Mouse (Mus musculus) forebrain, embryonic 11.5 days (tissue): ENCODE data around the gene 4930451I11Rik. TPM values are rescaled to one million over a fixed set of nuclear protein-coding genes. Genes with fewer than 3 reads are reported as not detected.

ENCODE experiments used
- ATAC-seq: fragments of 200-750 bp; cut with Nextera tagmentation; replicated peaks from 2 replicates; pipeline ENCODE4 v1.8.0; 2017; ENCODE audit warnings: moderate TSS enrichment; ENCODE audit not compliant: low FRiP score
- DNase-seq: peaks from one replicate; pipeline ENCODE4 v3.0.0-alpha.2; 2017; ENCODE audit warnings: low spot score
- H3K27ac ChIP-seq: fragments of 300-500 bp; sonication (generic); 2 replicates; pipeline ENCODE4 v1.5.1; 2014; ENCODE audit warnings: low read depth, low read length
- H3K27me3 ChIP-seq: fragments of 300-500 bp; sonication (generic); 2 replicates; pipeline ENCODE4 v1.6.1; 2014; ENCODE audit warnings: mild to moderate bottlenecking, low read length, mixed read lengths; ENCODE audit not compliant: control insufficient read depth, insufficient read depth
- H3K36me3 ChIP-seq: fragments of 300-500 bp; sonication (generic); 2 replicates; pipeline ENCODE4 v1.6.1; 2014; ENCODE audit warnings: mild to moderate bottlenecking, low read length, moderate library complexity, mixed read lengths; ENCODE audit not compliant: control insufficient read depth, insufficient read depth
- H3K4me1 ChIP-seq: fragments of 300-500 bp; sonication (generic); replicated peaks from 2 replicates; pipeline ENCODE4 v1.6.1; 2014; ENCODE audit warnings: low read length, mixed read lengths; ENCODE audit not compliant: control insufficient read depth, insufficient read depth
- H3K4me2 ChIP-seq: fragments of 300-500 bp; sonication (generic); 2 replicates; pipeline ENCODE4 v1.6.1; 2014; ENCODE audit warnings: low read depth, mild to moderate bottlenecking, low read length, moderate library complexity, mixed read lengths; ENCODE audit not compliant: severe bottlenecking
- H3K4me3 ChIP-seq: fragments of 300-500 bp; sonication (generic); 2 replicates; pipeline ENCODE4 v1.5.1; 2014; ENCODE audit warnings: low read depth, low read length
- H3K9ac ChIP-seq: fragments of 300-500 bp; sonication (generic); 2 replicates; pipeline ENCODE4 v1.6.1; 2014; ENCODE audit warnings: low read length
- H3K9me3 ChIP-seq: fragments of 300-500 bp; sonication (generic); 2 replicates; pipeline ENCODE4 v1.6.1; 2016; ENCODE audit warnings: low read length, mixed read lengths; ENCODE audit not compliant: control insufficient read depth
- WGBS: fragments of 180-500 bp; shearing (Covaris S2); extraction: QIAGEN DNeasy Blood & Tissue Kit; methylation state at CpG from one replicate; pipeline ENCODE4 v1.1.7; 2014; 5-methylcytosine and 5-hydroxymethylcytosine counted together
- polyA plus RNA-seq: library from polyadenylated mRNA; unstranded; fragments of >200 nt; fragmentation: Nextera tagmentation; extraction: Ambion mirVana; gene quantifications from 2 replicates; pipeline ENCODE4 v1.2.1, GENCODE M21; 2014

The 4930451I11Rik gene
- polyA plus RNA-seq, 1 experiment from 2014 or later: not detected

DNA sequence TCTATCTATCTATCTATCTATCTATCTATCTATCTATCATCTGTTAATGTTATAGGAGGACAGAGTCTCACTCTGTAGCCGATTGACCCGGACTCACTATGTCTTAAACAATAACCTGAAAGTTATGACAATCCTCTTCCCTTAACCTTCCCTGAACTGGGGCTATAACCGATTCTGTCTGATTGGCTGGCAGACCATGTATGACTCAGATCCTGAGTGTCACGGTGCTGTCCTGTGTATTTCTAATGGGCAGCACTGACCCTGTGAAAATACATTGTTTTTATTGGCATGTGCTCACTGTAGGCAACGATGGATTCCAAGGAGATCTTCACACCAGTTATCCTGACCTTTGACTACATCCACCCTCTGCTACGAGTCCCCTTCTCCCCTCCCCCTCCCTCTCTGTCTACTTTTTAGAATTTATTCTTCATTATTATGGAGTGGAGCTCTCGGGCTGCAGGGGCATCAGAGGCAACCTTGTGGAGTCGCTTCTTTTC, 15.7 kb downstream of the 4930451I11Rik start:
- H3K36me3 ChIP-seq: no peaks in the 10 kb centered on the region
- H3K27ac ChIP-seq: no peak overlapping the region
- peak; percentile 31 for DNase-seq
- no peak for ATAC-seq
- H3K9ac ChIP-seq: no peak overlapping the region
- no peak overlapping the region for H3K4me3 ChIP-seq
- H3K4me2 ChIP-seq: no peak overlapping the region
- no peaks in the 10 kb centered on the region for H3K9me3 ChIP-seq
- H3K27me3 ChIP-seq: no peaks in the 10 kb centered on the region
- no peaks in the 10 kb centered on the region for H3K4me1 ChIP-seq
- 64% methylated on average over 8 of the region's 8 CpGs for WGBS

- H3K4me3 ChIP-seq: no peak overlapping the region
- peak overlapping the region; percentile 87 for H3K9ac ChIP-seq
- H3K27me3 ChIP-seq: no peaks in the 10 kb centered on the region
- no peaks in the 10 kb centered on the region; the same call in 1 of the 2 replicates for H3K36me3 ChIP-seq
- H3K27ac ChIP-seq: no peak overlapping the region
- H3K4me2 ChIP-seq: peak overlapping the region; percentile 83; the same call in 1 of the 2 replicates
- H3K9me3 ChIP-seq: no peaks in the 10 kb centered on the region
- peaks cover 8% of the 10 kb centered on the region; the same call in 1 of the 2 replicates for H3K4me1 ChIP-seq
- DNase-seq: no peak
- WGBS: 69% methylated on average over 5 of the region's 5 CpGs
- ATAC-seq: no peak
Observed at GRCm38 (mm10) chr7:126809723-126810369, 21.6 kb downstream of the 4930451I11Rik start.

DNA sequence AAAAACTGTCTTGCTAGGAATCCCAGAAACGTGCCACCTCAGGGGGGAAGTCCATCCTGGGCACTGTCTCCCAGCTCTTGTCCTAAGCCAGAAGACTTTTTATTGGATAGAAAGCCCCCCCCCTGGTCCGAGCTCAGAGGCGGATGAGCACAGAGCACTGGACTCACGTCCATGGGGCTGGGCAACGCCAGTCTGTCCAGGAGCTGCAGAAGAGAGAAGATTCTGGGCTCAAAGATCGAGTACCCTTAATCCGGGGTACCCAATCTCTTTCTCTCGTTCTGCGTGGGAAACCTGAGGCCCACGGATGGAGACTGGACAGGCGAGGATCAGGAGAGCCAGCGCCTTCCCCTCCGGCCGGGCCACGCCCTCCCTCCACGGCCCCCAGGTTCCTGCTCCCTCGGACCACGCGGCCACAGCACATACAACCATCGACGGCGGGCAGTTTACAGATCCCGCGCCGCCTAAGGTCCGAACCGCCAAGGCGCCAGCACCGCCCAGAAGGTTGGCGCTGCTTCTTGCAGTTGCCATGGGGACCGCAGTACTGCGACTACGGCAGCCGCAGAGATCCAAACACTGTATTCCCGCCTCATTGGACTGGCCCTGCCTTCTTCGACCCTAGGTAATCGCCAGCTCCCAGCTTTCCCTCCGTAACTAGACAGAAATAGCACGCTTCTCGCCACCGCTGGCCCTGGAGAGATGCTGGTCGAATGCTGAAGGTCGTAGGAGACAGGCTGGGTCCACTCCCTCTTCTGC, 22.6 kb downstream of the 4930451I11Rik start:
- Histone ChIP-seq H3K36me3 (peaks cover 3% of the 10 kb centered on the region; the same call in 1 of the 2 replicates), H3K4me2 (peak overlapping the region; percentile 83), H3K4me3 (peak overlapping the region; percentile 64), H3K9ac (peak overlapping the region; percentile 87), H3K9me3 (no peaks in the 10 kb centered on the region), H3K4me1 (peaks cover 8% of the 10 kb centered on the region; the same call in 1 of the 2 replicates), H3K27me3 (no peaks in the 10 kb centered on the region), H3K27ac (peak overlapping the region; percentile 80)
- WGBS: under 1% methylated on average over 43 of the region's 43 CpGs
- ATAC-seq (peak; percentile 95), DNase-seq (peak; percentile 93)

- H3K9me3 ChIP-seq: no peaks in the 10 kb centered on the region
- H3K4me2 ChIP-seq: peak overlapping the region; percentile 83; the same call in 1 of the 2 replicates
- no peaks in the 10 kb centered on the region for H3K27me3 ChIP-seq
- WGBS: 82% methylated on average over 4 of the region's 4 CpGs
- peak overlapping the region; percentile 87; the same call in 1 of the 2 replicates for H3K9ac ChIP-seq
- no peak overlapping the region for H3K4me3 ChIP-seq
- no peak overlapping the region for H3K27ac ChIP-seq
- H3K4me1 ChIP-seq: peaks cover 8% of the 10 kb centered on the region; the same call in 1 of the 2 replicates
- peaks cover 4% of the 10 kb centered on the region; the same call in 1 of the 2 replicates for H3K36me3 ChIP-seq
- no peak for DNase-seq
- no peak for ATAC-seq
Observed at GRCm38 (mm10) chr7:126807405-126807804, 24.0 kb downstream of the 4930451I11Rik start.

DNA sequence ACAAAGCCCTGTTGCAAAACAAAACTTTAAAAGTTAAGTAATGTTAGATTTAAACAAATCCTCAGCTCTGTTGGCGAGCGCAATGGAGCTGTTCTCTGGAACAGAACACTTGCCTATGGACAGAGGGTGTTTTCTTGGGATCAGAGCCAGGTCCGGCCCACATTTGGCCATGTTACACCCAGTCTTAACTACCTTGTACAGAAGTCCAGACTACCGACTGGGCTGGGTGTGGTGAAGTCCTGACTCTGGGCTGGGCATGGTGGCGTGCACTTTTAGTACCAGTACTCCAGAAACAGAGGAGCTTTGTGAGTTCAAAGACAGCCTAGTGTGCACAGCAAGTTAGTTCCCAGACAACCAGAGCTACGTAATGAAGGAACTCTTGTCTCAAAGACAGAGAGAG, 24.5 kb downstream of the 4930451I11Rik start:
- H3K27ac ChIP-seq: no peak overlapping the region
- peaks cover 8% of the 10 kb centered on the region; the same call in 1 of the 2 replicates for H3K4me1 ChIP-seq
- 91% methylated on average over 6 of the region's 6 CpGs for WGBS
- H3K9ac ChIP-seq: no peak overlapping the region
- no peaks in the 10 kb centered on the region for H3K9me3 ChIP-seq
- no peak for ATAC-seq
- no peaks in the 10 kb centered on the region for H3K27me3 ChIP-seq
- peaks cover 4% of the 10 kb centered on the region; the same call in 1 of the 2 replicates for H3K36me3 ChIP-seq
- no peak overlapping the region for H3K4me3 ChIP-seq
- no peak overlapping the region for H3K4me2 ChIP-seq
- no peak for DNase-seq

DNA sequence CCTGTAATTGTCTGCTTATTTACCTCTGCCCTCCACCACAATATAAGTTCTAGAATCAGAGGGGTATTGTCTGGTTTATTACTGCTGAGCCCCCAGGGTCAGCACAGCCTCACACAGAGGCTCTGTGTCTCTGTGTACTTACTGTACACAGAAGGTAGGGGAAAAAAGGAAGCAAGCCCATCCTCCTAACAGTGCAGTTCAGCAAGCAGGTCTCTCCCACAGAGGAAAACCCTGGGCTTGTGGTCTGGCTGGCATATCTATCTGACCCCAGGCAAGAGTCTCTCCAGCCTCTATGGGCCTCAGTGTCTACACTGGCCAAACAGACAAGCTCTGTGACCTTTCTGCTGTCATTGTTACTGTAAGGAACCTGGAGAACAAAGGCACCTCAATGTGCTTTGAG, 27.7 kb downstream of the 4930451I11Rik start:
- peaks cover 19% of the 10 kb centered on the region for H3K4me1 ChIP-seq
- DNase-seq (no peak), ATAC-seq (no peak)
- peak overlapping the region; percentile 8; the same call in 1 of the 2 replicates for H3K9ac ChIP-seq
- no peak overlapping the region for H3K4me3 ChIP-seq
- no peaks in the 10 kb centered on the region for H3K9me3 ChIP-seq
- H3K4me2 ChIP-seq: no peak overlapping the region
- H3K27me3 ChIP-seq: no peaks in the 10 kb centered on the region
- H3K27ac ChIP-seq: no peak overlapping the region
- H3K36me3 ChIP-seq: peaks cover 4% of the 10 kb centered on the region; the same call in 1 of the 2 replicates

- ATAC-seq (no peak), DNase-seq (no peak)
- Histone ChIP-seq H3K4me2 (no peak overlapping the region), H3K36me3 (peaks cover 4% of the 10 kb centered on the region; the same call in 1 of the 2 replicates), H3K27ac (no peak overlapping the region), H3K9me3 (no peaks in the 10 kb centered on the region), H3K9ac (no peak overlapping the region), H3K4me3 (no peak overlapping the region), H3K4me1 (peaks cover 16% of the 10 kb centered on the region), H3K27me3 (no peaks in the 10 kb centered on the region)
- WGBS: 92% methylated on average over 6 of the region's 6 CpGs
Observed at GRCm38 (mm10) chr7:126803181-126803580, 28.3 kb downstream of the 4930451I11Rik start.

- peaks cover 4% of the 10 kb centered on the region; the same call in 1 of the 2 replicates for H3K36me3 ChIP-seq
- WGBS: 91% methylated on average over 11 of the region's 11 CpGs
Observed at GRCm38 (mm10) chr7:126802134-126802889, 29.1 kb downstream of the 4930451I11Rik start.

More at GRCm38 (mm10) chr7:126802134-126802889, 29.1 kb downstream of the 4930451I11Rik start:
- ATAC-seq: no peak
- H3K9me3 ChIP-seq: no peaks in the 10 kb centered on the region
- no peak overlapping the region for H3K4me3 ChIP-seq
- H3K9ac ChIP-seq: no peak overlapping the region
- H3K4me1 ChIP-seq: peaks cover 20% of the 10 kb centered on the region
- no peaks in the 10 kb centered on the region for H3K27me3 ChIP-seq
- H3K27ac ChIP-seq: no peak overlapping the region
- no peak overlapping the region for H3K4me2 ChIP-seq
- no peak for DNase-seq
